Mouse (Mus musculus): ENCODE measurements around the gene Ak4.

GRCm38 (mm10) chr4:101490320-101490917 is 71.3 kb downstream of the Ak4 start:
- TF ChIP-seq E2F4 (IDR thresholded peaks at IDR 0.05; ENCODE audit: insufficient read depth) (no peak), POLR2A (IDR thresholded peaks at IDR 0.05; ENCODE audit: insufficient read length, low read depth) (no peak), MAX (IDR thresholded peaks at IDR 0.05; ENCODE audit: low read depth) (no peak), POLR2AphosphoS2 (IDR thresholded peaks at IDR 0.05; ENCODE audit: insufficient read length, low read depth) (no peak), TCF12 (IDR thresholded peaks at IDR 0.05; ENCODE audit: insufficient read depth, poor library complexity, severe bottlenecking) (no peak)

All from myocyte (in vitro differentiated cells).